Mouse (Mus musculus): ENCODE results near the gene Sec14l2.

Gene Sec14l2

DNA sequence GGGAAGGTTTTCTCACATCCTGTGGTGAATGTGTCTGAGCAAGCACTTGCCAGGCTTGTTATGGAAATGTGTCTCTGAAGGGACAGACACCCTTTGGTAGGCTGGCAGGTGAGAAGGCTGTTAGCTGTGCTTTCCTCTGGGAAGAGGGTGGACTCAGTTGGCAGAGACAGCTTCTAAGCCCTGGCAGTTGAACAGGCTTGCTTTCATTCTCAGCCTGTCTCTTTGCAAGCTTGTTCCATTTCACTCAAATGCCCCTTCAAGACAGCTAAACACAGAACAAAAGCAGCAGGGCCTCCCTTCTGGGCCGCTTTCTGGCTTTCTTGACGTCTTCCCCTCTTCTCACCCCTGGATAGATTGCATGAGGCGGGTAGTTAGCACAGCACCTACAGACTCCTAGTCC lies 23.8 kb downstream of the Sec14l2 start:
- DNase-seq (ENCODE audit: low read depth, low spot score), result no peak

DNA sequence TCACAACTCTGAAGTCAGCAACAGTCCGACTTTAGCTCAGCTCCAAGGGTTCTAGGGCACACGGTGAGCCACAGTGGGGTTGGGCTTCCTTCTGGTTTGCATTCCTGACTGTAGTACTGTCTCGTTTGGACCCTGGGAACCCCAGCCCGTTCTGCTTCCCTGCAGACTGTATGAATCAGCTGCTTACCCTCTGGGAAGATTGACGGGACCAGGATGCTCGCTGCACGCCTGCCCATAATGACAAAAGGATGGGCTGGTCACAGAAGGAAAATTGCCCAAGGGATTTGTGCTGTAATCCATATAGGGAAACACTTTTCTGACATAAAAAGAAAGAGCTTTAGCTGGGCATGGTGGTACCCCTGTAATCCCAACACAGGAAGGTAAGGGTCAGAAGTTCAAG lies 24.4 kb downstream of the Sec14l2 start:
- no peak for DNase-seq (ENCODE audit: low read depth, low spot score)

DNA sequence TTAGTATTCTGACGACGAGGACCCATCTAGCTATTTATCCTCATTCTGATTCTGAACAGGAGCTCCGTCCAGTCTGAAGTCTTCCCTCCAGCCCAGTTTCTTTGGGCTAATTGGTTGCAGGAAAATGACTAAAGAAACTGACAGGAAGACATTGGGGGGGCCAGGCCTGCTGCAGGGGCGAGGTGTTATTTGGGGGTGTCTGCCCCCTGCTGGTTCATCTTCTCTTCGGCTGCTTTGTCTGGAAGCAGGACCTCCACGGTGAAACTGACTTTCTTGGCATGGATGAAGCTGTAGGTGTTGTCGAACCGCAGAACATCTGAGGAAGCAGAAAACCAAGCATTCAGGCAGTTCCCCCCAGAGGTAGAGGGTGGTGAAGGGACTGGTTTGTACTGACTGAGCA lies 25.1 kb downstream of the Sec14l2 start:
- no peak for DNase-seq (ENCODE audit: low read depth, low spot score)

DNA sequence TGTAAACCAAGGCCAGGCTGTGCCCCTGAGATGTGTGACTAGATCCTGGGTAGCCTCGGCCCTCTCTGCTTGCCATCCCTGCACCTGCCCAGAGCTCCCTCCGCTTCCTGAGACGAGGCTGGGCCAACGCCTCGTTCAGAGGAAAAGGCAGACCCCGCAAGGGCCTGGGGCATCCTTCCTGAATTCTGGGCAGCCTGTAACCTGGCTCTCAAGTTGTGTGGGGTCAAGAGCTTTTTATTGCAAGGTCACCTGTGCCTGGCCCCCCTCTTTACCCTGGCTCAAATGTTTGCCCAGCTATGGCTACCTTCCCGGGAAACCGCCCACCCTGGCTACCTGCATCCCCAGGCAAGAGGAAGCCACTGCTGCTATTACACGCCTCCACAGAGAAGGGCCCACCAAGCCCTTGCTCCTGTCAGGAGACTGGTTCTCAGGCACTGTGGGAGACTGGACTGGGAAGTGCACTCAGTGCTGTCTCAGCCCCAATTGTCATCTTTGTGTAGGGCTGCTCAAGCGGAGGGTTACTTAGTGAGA lies 26.1 kb downstream of the Sec14l2 start:
- DNase-seq (ENCODE audit: low read depth, low spot score), result peak; percentile 35

DNA sequence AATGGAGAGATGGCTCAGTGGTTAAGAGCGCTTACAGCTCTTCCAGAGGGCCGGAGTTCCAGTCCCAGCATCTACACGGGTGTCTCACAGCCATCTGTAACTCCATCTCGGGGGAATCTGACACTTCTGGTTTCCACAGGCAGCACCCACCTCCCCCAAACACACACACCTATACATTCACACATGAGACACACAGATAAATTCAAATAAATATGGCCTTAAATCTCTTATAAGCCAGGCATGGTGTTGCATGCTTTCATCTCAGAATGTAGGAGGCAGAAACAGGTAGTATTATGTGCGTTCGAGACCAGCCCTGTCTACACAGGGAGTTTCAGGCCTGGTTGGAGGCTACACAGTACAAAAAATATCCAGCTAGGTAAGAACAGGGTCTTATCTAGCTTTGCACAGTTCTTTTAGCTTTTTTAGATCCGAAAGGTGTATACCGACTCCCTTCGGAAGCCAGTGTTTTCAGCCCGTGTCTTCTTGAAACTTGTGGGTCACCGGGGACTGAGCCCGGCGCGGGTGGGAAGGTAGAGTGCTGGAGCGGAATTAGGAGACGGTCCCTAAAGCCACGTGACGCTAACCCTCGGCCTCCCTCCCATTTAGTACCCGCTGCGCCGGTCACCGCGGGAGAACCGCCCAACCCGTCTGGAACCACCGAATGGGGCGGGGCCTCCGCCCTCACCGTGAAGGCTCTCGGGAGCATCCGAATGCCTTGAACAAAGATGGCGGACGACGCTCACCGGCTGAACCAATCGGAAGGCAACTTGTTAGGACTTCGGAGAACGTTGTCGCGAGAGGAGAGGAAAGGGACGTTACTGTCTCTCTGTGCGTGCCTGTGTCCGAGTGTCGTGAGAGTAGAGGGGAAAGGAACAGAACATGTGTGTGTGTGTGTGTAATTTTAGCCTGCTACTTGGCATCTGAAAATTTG lies 26.9 kb downstream of the Sec14l2 start:
- DNase-seq (ENCODE audit: low read depth, low spot score), result peak; percentile 99

DNA sequence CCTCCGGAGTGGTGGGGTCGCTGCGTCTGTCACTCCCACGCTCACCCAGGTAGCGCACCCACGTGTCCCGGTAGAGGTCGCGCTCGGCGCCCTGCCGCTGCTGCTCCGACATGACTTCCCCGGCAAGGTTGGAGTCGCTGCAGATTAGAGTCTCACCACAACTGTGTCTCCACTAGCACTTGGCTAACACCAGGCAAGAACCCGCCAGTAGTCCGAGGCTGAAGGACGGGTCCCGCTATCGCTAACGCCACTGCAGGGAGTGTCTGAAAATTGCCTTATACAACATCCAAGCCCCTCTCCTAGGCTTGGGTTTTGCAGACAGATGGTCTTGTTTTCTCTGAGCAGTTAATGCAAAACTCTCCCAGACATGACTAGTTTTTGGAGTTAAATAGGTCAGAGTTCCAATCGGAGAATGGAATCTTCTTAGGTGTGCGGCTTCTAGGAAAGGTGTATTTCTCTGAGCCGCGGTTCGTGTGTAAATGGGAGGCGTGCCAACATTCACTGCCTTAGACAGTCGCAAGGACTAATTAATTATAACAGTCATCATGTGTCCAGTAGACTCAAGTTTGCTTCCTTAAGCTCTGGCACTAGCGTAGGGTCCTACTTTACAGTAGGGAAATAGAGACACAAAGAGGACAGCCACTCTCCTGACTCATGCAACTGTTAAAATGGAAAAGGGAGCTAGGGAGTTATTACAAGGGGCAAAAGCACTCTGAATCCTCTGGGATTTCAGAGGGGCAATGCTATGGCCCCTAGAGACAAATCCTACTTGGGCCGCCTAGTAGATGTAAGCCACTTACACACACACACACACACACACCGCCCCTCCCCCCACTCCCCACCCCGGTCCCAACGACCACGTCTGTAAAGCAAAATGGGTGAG lies 27.8 kb downstream of the Sec14l2 start, which contains the start of gene Mtfp1:
Mtfp1 (minus strand) TSS at position 275 of the 883 bp plus-strand sequence.
- peak; percentile 68 for DNase-seq (ENCODE audit: low read depth, low spot score)

DNA sequence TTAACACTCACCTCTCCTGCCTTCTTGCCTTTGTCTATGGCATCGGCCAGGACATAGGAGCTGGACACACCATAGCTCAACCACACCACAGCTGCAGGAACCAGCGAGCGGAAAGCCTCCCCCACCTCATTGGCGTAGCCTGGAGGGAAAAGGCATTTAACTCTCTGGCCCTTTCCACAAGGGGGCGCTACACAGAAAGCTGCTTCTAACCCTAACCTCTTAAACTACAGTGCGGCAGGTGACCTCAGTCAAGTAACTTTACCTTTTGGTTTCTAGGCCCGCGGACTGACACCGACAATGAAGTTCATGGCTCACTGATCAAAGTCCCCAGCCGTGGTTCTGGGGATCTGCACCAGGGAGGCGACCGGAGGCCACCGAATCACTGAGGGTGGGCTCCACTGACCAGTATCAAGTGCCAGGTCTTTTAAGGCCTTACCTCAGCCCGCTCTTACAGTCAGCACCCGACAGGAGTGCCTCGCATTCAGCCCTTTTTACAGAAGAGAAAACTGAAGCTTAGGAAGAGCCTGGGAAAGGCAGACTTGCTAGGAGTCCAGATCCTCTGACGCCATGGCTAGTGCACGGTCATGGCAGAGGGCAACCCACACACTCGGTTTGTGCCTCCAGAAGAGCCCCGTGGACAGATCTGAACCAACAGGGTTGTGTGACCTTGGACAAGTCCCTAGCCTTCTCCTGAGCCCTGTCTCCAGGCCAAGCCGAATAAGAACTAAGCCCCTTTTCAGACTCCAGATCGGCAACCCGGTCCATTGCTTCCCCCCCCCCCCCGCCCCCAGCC lies 28.6 kb downstream of the Sec14l2 start:
- DNase-seq (ENCODE audit: low read depth, low spot score), result peak; percentile 93

DNA sequence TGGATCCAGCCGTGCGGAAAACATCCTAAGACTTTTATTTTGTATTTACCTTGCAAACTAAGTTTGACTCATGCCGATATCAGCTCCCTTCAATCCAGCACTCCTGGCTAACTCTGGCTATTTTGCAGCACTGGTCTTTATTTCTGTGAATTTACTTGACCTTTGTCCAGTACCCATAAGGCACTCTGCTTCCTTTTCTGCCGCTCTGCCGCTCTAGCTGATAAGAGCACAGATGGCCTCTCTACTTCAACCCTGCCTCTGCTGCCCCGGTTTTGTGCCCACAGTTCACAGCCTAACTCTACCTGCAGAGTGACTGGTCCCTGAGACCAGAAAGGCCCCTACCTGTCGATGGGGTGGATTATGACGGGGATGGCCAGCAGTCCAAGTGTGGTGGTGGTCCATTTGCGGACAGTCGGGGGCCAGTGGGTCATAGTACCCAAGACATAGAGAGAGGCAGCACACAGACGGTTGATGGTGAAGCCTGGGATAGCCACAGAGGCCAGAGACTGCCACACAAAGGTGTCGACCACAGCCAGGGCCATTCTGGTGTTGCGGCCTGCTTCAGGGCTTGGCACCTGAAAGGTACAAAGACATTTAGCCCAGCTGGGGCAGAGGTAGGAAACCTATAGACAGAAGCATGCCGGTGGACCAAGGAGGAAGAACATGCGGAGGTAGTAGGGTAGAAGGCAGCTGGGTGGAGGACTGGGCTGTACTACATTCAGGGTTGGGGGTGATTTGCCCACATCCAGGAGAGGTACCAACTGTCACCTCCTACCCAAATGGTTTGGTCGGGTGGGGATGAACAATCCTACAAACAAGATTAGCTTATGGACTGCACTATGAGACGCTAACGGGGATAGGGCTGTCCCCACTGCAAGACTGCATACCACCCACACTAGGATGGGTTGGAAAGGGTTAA lies 29.5 kb downstream of the Sec14l2 start:
- peak; percentile 68 for DNase-seq (ENCODE audit: low read depth, low spot score)

DNA sequence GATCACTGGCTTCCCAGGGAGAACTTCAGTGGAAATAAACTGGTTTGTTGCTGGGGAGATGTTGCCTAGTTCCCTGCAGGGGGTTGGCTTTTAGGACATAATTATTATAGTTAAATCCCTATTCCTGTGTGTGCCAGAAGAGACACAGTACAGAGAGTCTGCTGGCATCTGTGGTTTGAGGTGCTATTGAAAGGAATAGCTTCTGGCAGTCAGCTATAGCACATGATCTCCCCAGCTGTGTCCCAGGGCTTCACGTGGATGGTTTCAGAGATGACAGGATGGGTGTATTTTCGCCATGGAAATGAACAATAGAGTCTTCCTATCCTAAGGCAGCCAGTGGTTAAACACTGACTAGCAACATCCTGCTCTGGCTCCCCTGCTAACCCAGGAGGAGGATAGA lies 35.9 kb downstream of the Sec14l2 start:
- DNase-seq (ENCODE audit: low read depth, low spot score), result no peak

DNA sequence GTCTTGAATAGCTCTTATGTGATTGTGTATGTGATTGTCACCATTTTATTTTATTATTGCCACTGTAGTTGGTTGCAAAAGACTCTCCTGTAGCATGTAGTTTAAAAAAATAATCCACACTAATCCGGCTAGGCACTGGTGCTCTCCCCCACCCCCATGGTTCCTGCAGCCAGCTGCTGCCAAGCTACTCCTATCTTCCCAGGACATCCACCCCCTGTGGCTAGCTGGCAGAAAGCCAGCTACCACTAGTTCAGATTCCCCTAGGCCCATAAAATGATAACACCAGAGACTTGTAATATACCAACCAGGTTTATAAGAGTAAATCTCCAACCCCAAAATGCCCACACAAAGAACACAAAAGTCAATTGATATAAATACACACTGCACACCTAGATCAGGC lies 37.0 kb downstream of the Sec14l2 start:
- no peak for DNase-seq (ENCODE audit: low read depth, low spot score)

DNA sequence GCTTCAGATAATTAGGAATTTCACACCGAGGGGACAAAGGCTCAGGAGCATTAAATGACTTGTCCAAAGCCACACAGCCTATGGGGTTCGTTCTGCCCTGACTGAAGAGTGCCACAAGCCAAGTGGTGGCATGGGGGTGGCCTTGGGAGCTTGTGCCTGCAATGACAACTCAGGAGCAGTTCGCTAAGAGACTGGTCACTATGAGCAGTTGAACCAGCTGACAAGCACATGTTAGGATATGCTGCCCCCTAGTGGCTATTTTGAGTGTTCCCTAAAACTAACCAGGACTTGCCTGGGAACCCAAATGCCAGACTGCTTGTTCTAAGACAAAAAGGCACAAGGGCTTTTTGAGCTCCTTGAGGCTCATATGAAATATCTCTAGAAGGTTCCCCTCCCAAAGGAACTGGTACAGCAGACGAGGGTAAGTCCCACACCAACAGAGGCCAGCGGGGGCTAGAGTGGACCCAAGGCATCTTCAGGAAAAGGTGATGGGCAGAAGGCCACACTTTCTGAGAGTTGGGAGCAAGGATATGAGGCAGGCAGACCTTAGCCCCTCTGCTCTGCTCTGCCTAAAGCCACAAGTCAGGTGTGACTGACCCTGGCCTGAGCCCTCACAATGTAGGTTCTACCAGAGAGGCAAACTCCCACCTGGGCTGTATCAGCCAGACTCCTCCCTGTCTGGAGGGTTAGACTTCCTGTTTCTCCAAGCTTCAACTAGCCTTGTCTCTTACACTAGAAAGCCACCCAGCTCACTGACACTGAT lies 39.7 kb downstream of the Sec14l2 start:
- peak; percentile 86 for DNase-seq (ENCODE audit: low read depth, low spot score)

DNA sequence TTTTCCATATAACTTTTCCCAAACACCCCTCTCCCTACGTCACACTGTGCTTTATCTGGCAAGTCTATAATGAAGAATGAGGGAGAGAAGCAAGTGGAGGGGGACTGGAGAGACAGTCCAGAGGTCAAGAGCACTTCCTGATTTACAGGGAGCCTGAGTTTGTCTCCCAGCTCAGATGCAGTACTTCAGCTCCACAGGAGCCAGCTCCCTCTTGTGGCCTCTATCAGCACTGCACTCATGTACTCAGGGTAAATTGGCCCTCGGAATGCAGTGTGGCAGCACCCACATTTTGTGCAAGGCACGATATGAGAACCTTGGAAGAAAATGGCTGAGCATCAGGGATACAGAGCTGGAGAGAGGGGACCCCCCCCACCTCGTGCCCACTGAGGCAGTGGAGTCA lies 43.0 kb downstream of the Sec14l2 start:
- DNase-seq (ENCODE audit: low read depth, low spot score), result peak; percentile 80

DNA sequence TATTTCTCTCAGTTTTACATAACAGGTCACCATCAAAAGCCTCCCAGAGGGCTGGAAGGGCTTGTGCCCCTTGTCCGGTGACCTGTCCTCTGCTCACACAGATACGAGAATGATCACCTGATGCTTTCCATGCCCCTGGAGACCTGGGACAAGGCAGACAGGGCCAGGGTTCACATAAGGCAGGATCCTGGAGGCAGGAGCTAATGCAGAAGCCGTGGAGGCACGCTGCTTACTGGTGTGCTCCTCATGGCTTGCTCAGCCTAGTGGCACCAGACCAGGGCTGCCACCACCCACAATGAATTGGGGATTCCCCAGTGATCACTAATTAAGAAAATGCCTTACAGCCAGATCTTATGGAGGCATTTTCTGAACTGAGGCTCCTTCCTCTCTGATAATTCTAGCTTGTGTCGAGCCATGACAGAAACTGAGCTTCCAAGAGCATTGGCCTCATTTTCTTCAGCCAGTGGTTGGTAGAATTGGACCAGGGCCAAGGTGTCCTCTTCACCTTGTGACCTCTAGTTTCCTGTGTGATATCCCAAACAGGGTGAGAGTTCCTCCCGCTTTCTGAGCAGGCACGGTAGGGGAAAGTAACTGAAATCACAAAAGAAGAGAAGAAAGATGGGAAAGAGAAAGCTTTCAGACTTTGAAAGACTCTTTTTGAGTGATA lies 44.8 kb downstream of the Sec14l2 start:
- DNase-seq (ENCODE audit: low read depth, low spot score), result no peak

DNA sequence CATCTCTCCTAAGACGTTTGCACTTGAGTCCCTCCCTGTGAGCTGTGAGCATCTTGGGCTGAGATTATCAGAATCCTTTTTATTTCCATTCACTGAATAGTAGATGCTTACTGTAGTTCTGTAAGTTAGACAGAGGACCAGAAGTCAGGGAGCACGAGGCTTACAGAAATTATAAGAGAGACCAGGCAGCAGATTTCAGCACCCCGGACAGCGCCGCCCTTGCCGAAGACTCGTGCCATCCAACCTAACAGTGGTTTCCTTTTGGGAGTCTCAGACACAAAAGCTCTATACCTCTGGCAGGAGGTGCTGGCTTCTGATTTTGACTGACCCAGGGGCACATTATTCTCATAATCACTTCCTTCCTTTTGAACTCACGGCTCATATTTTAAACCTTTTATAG lies 46.6 kb downstream of the Sec14l2 start:
- peak; percentile 53 for DNase-seq (ENCODE audit: low read depth, low spot score)

DNA sequence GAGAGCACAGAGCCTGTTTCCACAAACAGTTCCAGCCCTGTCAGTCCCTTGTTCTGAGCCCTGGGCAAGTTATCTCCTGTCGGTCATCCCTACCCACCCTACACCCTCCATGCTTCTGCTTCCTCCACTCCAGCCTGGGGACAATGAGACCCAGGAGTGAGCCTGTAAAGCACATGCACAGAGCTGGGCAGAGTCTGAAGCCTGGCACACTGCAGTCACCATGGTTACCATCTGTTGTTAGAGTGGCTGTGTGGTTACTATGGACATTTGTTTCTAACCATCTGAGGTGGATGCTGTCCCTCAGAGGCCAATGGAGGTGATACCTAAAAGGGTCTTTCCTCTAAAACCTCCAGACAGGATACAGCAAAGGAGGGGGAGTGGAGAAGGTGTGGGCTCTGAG lies 53.6 kb downstream of the Sec14l2 start:
- no peak for DNase-seq (ENCODE audit: low read depth, low spot score)

DNA sequence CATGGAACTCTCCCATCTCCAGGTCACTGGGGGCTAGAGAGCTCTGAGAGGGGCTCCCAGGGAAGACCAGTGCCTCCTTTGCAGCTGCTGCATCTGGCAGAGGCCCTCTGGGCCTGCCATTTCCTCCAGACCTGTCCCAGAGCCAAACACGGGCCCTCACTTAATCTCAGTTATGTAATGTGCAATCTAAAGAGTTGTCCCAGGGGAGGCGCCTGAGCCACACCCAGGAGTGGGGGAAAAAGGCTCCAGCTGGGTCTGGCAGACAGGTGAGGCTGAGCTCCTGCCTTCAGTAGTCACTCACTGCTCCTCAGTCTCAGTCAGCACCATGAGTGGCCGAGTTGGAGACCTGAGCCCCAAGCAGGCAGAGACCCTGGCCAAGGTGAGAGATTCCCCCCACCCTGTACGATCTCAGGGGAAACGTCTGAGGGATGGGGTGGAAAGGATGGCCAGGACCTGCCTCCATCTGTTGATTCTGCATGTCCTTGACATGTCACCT lies 58.5 kb downstream of the Sec14l2 start, which contains the start of gene Sec14l3:
Sec14l3 (plus strand) TSS at position 215 of the 496 bp plus-strand sequence.
- no peak for DNase-seq (ENCODE audit: low read depth, low spot score)

DNA sequence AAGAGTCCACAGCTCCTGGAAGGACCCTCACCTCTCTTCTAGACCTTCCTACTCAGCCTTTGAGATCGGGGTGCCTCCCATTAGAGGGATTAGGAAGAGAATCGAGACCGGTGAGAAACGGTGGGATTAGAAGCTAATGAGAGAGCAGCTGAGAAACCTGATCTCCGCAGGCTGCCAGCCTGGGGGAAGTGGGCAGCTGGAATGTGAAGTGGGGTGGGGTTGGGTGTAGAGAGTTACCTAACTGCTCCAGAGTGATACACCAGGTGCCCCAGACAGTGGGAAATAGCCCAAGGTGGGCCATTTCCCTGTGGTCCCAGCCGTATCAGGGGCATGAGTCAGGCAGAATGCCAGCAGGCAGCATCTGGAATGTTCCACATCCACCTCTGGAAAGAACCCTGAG lies 60.2 kb downstream of the Sec14l2 start:
- no peak for DNase-seq (ENCODE audit: low read depth, low spot score)

DNA sequence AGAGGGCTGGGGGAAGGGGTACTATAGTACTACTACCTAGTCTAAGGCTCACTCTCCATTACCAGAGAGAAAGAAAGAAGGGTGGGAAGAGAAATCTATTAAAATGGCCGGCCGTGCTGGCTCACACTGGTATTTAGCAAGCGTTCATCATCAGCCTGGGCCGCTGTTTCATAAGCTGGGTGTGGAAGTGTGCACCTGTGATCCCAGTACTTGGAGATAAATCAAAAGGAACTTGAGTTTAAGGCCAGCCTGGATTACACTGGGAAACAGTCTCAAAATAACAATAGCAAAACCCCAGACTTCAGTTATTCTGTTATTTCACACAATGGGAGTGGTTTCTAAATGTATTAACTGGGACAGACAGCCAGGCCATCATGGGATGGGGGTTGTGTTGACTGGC lies 60.7 kb downstream of the Sec14l2 start:
- DNase-seq (ENCODE audit: low read depth, low spot score), result no peak

Data from ES-CJ7 (cell line).